Mouse (Mus musculus) frontal cortex, postnatal 36 days (tissue): ENCODE data around the gene Vmn1r173.
"Not testable (repeated sequence)": the region's sequence is repeated elsewhere in the genome, so short reads cannot be mapped to it uniquely, and the experiment has no call there.

Experiments
- DNase-seq, 2 experiments: peaks; one replicate each; pipeline ENCODE4 v3.0.0; 2022; ENCODE audit warnings: low spot score in 2 of 2

The Vmn1r173 gene

GRCm38 (mm10) chr7:23700403-23700802, at the start of gene Vmn1r173:
Vmn1r173 (plus strand) TSS chr7:23700703.
- DNase-seq = not testable (repeated sequence)

GRCm38 (mm10) chr7:23658016-23658415, 42.5 kb upstream of the Vmn1r173 start, which contains the start of gene Vmn1r172:
Vmn1r172 (plus strand) TSS chr7:23658316.
- no peak for DNase-seq

- not testable (repeated sequence) for DNase-seq
These were observed 51.5 kb downstream of the Vmn1r173 start, which contains the start of gene Vmn1r174 for GRCm38 (mm10) chr7:23751970-23752369. Vmn1r174 (plus strand) TSS chr7:23752270.
